Mouse (Mus musculus): Measurements from ENCODE around the gene Gbp3.

DNA sequence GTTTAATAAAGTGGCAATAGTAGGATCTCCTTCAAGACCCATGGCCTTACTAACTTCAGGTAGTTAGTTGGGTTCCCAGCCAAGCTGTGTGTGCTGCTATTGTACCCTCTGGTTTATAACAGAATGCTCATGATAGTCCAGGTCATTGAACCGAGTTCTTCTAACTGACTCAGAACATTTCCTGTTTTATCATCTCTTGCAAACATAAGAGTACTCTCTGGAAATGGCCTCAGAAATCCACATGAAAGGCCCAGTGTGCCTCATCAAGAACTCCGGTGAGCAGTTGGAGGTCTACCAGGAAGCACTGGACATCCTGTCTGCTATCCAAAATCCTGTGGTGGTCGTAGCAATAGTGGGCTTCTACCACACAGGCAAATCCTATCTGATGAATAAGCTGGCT, 38.1 kb downstream of the Gbp3 start:
- no peak for TF ChIP-seq USF1 (IDR thresholded peaks at IDR 0.05; ENCODE audit: low read depth)
- no peak for TF ChIP-seq POLR2AphosphoS2 (IDR thresholded peaks at IDR 0.05; ENCODE audit: insufficient read length, low read depth)
- no peak for TF ChIP-seq CEBPB (IDR thresholded peaks at IDR 0.05; ENCODE audit: insufficient read depth, poor library complexity, severe bottlenecking)
- no peak for TF ChIP-seq POLR2A (IDR thresholded peaks at IDR 0.05; ENCODE audit: insufficient read length, low read depth)
- TF ChIP-seq MYOG (IDR thresholded peaks at IDR 0.05; ENCODE audit: control insufficient read depth in 1 of 3, insufficient read depth in 1 of 3, insufficient read length in 2 of 3, low read depth in 2 of 3): no peak
- TF ChIP-seq MAX (IDR thresholded peaks at IDR 0.05; ENCODE audit: low read depth): no peak
- TF ChIP-seq TCF12 (IDR thresholded peaks at IDR 0.05; ENCODE audit: insufficient read depth, poor library complexity, severe bottlenecking): no peak
- TF ChIP-seq E2F4 (IDR thresholded peaks at IDR 0.05; ENCODE audit: insufficient read depth): no peak
- no peak for TF ChIP-seq REST (IDR thresholded peaks at IDR 0.05; ENCODE audit: insufficient read depth, insufficient read length)
- no peak for TF ChIP-seq MYOD1 (IDR thresholded peaks at IDR 0.05; ENCODE audit: control insufficient read depth in 1 of 3, insufficient read length in 2 of 3, low read depth in 2 of 3)
- no peak for TF ChIP-seq SRF (IDR thresholded peaks at IDR 0.05; ENCODE audit: control insufficient read depth, insufficient read length, low read depth)
